Mouse (Mus musculus): ENCODE measurements around the gene Stx7.

Stx7 gene

GRCm38 (mm10) chr10:24165526-24166055 is 16.5 kb downstream of the Stx7 start:
- no peak for ATAC-seq (ENCODE audit: insufficient number of reproducible peaks, low FRiP score, low TSS enrichment)

GRCm38 (mm10) chr10:24167978-24168583 is 19.0 kb downstream of the Stx7 start:
- no peak for ATAC-seq (ENCODE audit: insufficient number of reproducible peaks, low FRiP score, low TSS enrichment)

- ATAC-seq (ENCODE audit: insufficient number of reproducible peaks, low FRiP score, low TSS enrichment) = no peak
Observed at GRCm38 (mm10) chr10:24168854-24169253, 19.8 kb downstream of the Stx7 start.

- no peak for ATAC-seq (ENCODE audit: insufficient number of reproducible peaks, low FRiP score, low TSS enrichment)
Observed at GRCm38 (mm10) chr10:24171906-24172459, 22.9 kb downstream of the Stx7 start.

GRCm38 (mm10) chr10:24173210-24174001 is 24.3 kb downstream of the Stx7 start:
- ATAC-seq (ENCODE audit: insufficient number of reproducible peaks, low FRiP score, low TSS enrichment) = peak; percentile 59; the same call in 1 of the 2 replicates

- ATAC-seq (ENCODE audit: insufficient number of reproducible peaks, low FRiP score, low TSS enrichment) = no peak
Observed at GRCm38 (mm10) chr10:24190392-24190791, 41.3 kb downstream of the Stx7 start.

- ATAC-seq (ENCODE audit: insufficient number of reproducible peaks, low FRiP score, low TSS enrichment) = no peak
Observed at GRCm38 (mm10) chr10:24191977-24192376, 42.9 kb downstream of the Stx7 start.

GRCm38 (mm10) chr10:24199303-24199702 is 50.2 kb downstream of the Stx7 start:
- no peak for ATAC-seq (ENCODE audit: insufficient number of reproducible peaks, low FRiP score, low TSS enrichment)

- ATAC-seq (ENCODE audit: insufficient number of reproducible peaks, low FRiP score, low TSS enrichment) = no peak
Observed at GRCm38 (mm10) chr10:24200099-24200498, 51.0 kb downstream of the Stx7 start.

GRCm38 (mm10) chr10:24210075-24210474 is 61.0 kb downstream of the Stx7 start:
- ATAC-seq (ENCODE audit: insufficient number of reproducible peaks, low FRiP score, low TSS enrichment) = no peak

- no peak for ATAC-seq (ENCODE audit: insufficient number of reproducible peaks, low FRiP score, low TSS enrichment)
Observed at GRCm38 (mm10) chr10:24213297-24213696, 64.2 kb downstream of the Stx7 start.

GRCm38 (mm10) chr10:24217558-24218268 is 68.6 kb downstream of the Stx7 start:
- ATAC-seq (ENCODE audit: insufficient number of reproducible peaks, low FRiP score, low TSS enrichment) = no peak

GRCm38 (mm10) chr10:24220931-24221330 is 71.8 kb downstream of the Stx7 start:
- no peak for ATAC-seq (ENCODE audit: insufficient number of reproducible peaks, low FRiP score, low TSS enrichment)

GRCm38 (mm10) chr10:24222911-24223310 is 73.8 kb downstream of the Stx7 start:
- ATAC-seq (ENCODE audit: insufficient number of reproducible peaks, low FRiP score, low TSS enrichment) = no peak

GRCm38 (mm10) chr10:24223449-24224143 is 74.5 kb downstream of the Stx7 start, which contains the start of gene Moxd1:
Moxd1 (plus strand) TSS chr10:24223517.
- ATAC-seq (ENCODE audit: insufficient number of reproducible peaks, low FRiP score, low TSS enrichment) = peak; percentile 34; the same call in 1 of the 2 replicates

- no peak for ATAC-seq (ENCODE audit: insufficient number of reproducible peaks, low FRiP score, low TSS enrichment)
Observed at GRCm38 (mm10) chr10:24224591-24224990, 75.5 kb downstream of the Stx7 start.

GRCm38 (mm10) chr10:24228318-24229183 is 79.4 kb downstream of the Stx7 start:
- ATAC-seq (ENCODE audit: insufficient number of reproducible peaks, low FRiP score, low TSS enrichment) = no peak

- ATAC-seq (ENCODE audit: insufficient number of reproducible peaks, low FRiP score, low TSS enrichment) = no peak
Observed at GRCm38 (mm10) chr10:24232281-24232680, 83.2 kb downstream of the Stx7 start.

All from cerebellum, adult (tissue).